Mouse (Mus musculus) liver, embryonic 16.5 days (tissue): Measurements from ENCODE around the gene Selenon. TPM values are rescaled to one million over a fixed set of nuclear protein-coding genes. Genes with fewer than 3 reads are reported as not detected.

Source experiments
- ATAC-seq: fragments of 200-750 bp; cut with Nextera tagmentation; 2 replicates; pipeline ENCODE4 v1.8.0; 2017; ENCODE audit warnings: low read depth, mild to moderate bottlenecking, moderate number of reproducible peaks, moderate library complexity
- H3K27ac ChIP-seq: fragments of 300-500 bp; sonication (generic); 2 replicates; pipeline ENCODE4 v1.5.1; 2014; ENCODE audit warnings: mild to moderate bottlenecking, low read length
- H3K27me3 ChIP-seq: fragments of 300-500 bp; sonication (generic); 2 replicates; pipeline ENCODE4 v1.6.1; 2014; ENCODE audit warnings: low read depth, low read length, mixed read lengths; ENCODE audit not compliant: control insufficient read depth, insufficient read depth
- H3K36me3 ChIP-seq: fragments of 300-500 bp; sonication (generic); 2 replicates; pipeline ENCODE4 v1.6.1; 2014; ENCODE audit warnings: mild to moderate bottlenecking; ENCODE audit not compliant: control insufficient read depth, insufficient read depth
- H3K4me1 ChIP-seq: fragments of 300-500 bp; sonication (generic); 2 replicates; pipeline ENCODE4 v1.6.1; 2014; ENCODE audit warnings: low read depth, low read length, mixed read lengths; ENCODE audit not compliant: control insufficient read depth
- H3K4me2 ChIP-seq: fragments of 300-500 bp; sonication (generic); 2 replicates; pipeline ENCODE4 v1.6.1; 2014; ENCODE audit warnings: low read depth, low read length, mixed read lengths
- H3K4me3 ChIP-seq: fragments of 300-500 bp; sonication (generic); 2 replicates; pipeline ENCODE4 v1.5.1; 2014; ENCODE audit warnings: low read depth, mild to moderate bottlenecking, low read length
- H3K9ac ChIP-seq: fragments of 300-500 bp; sonication (generic); 2 replicates; pipeline ENCODE4 v1.6.1; 2014; ENCODE audit warnings: low read depth, low read length
- H3K9me3 ChIP-seq: fragments of 300-500 bp; sonication (generic); replicated peaks from 2 replicates; pipeline ENCODE4 v1.6.1; 2016; ENCODE audit warnings: low read length; ENCODE audit not compliant: control insufficient read depth
- WGBS: fragments of 180-500 bp; shearing (Covaris S2); extraction: QIAGEN DNeasy Blood & Tissue Kit; methylation state at CpG from one replicate; pipeline ENCODE4 v1.1.7; 2014; ENCODE audit not compliant: insufficient replicate concordance; 5-methylcytosine and 5-hydroxymethylcytosine counted together
- polyA plus RNA-seq: library from polyadenylated mRNA; unstranded; fragments of >200 nt; fragmentation: Nextera tagmentation; extraction: Ambion mirVana; gene quantifications from 2 replicates; pipeline ENCODE4 v1.2.1, GENCODE M21; 2015

Gene Selenon
- polyA plus RNA-seq, 1 experiment from 2014 or later, result 1.3 TPM

DNA sequence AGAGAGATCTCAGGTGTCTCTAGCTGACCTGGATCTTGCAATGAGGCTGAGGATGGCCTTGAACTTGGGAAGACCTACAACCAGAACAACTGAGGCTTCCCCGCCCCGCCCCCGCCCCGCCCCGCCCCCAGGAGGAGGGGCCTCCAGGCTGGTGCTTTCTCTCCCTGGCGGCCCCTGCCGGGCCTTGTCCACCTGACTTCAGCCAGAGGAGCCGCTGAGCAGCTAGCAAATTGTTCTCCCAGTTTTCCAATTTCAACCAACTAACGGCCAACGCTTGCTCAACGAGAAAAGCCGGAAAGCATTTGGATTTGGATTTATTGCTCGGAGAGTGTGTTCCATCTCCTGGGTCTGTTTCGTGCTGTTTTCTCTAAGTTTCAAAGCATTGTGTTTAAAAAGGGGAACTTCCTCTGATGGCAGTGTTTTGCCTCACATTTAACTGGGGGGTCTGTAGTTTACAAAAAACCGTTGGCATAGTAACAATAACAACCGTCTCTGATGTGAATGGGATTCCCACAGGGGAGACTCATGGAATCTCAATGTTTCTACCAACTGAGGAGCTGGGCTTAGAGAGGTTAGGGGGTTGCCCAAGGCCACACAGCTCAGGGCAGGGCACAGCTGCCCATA, 5.8 kb upstream of the Selenon start:
- no peak overlapping the region for H3K4me3 ChIP-seq
- no peaks in the 10 kb centered on the region for H3K36me3 ChIP-seq
- H3K27ac ChIP-seq, result no peak overlapping the region
- 5% methylated on average over 16 of the region's 16 CpGs for WGBS
- ATAC-seq, result no peak
- H3K9ac ChIP-seq, result no peak overlapping the region
- no peak overlapping the region for H3K4me2 ChIP-seq
- no peaks in the 10 kb centered on the region for H3K9me3 ChIP-seq
- H3K27me3 ChIP-seq, result no peaks in the 10 kb centered on the region
- no peaks in the 10 kb centered on the region for H3K4me1 ChIP-seq

DNA sequence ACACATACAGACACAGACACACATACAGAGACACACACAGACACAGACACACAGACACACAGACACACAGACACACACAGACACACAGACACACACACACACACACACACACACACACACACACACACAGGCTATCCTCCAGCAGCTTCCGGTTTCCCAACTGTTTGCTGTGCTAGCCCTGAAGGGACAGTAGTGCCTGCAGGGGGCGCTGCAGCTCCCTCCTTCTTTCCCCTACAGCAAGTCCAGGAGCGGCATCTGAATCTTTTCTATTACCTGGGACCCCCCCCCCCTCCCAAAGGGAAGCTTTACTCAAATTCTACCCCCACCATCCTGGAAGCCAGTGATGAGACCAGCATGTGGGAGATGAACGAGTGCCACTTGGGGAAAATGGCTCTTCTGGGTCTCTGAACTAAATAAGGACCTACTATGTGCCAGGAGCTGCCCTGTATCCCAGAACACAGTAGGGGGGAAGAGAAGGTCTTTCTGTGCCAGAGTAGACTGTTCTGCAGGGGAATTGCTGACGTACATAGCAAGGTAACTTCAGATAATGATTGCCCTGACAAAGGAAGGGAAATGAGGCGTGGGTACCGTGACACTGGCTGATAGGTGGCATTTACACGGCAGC, 4.1 kb upstream of the Selenon start:
- no peak overlapping the region for H3K9ac ChIP-seq
- no peaks in the 10 kb centered on the region for H3K9me3 ChIP-seq
- peaks cover 6% of the 10 kb centered on the region for H3K4me1 ChIP-seq
- H3K36me3 ChIP-seq, result no peaks in the 10 kb centered on the region
- H3K4me2 ChIP-seq, result no peak overlapping the region
- no peaks in the 10 kb centered on the region for H3K27me3 ChIP-seq
- no peak overlapping the region for H3K27ac ChIP-seq
- 46% methylated on average over 8 of the region's 8 CpGs for WGBS
- no peak for ATAC-seq
- no peak overlapping the region for H3K4me3 ChIP-seq

DNA sequence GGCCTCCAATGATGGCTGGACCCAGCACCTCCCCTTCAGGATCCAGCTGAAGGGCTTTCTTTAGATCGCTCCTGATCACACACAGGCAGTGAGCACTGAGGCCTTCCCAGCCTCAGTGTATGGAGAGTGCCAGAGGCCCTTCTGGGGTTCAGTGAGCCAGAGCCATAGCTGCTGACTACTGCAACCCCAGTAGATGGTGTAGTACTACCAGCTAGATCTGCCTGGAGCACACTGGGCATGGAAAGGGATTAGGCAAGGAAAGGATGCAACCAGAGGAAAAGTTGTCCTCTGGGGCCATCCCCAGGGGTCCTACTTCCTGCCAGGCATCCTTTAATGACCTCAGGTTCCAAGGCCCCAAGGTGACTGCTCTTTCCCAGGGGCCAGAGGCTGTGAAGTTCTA, 1.7 kb upstream of the Selenon start:
- peaks cover 8% of the 10 kb centered on the region for H3K4me1 ChIP-seq
- WGBS, result 61% methylated on average over 1 of the region's 1 CpGs
- peaks cover 5% of the 10 kb centered on the region for H3K9me3 ChIP-seq
- peaks cover 5% of the 10 kb centered on the region; the same call in 1 of the 2 replicates for H3K36me3 ChIP-seq
- H3K27ac ChIP-seq, result no peak overlapping the region
- no peak for ATAC-seq
- H3K9ac ChIP-seq, result no peak overlapping the region
- no peaks in the 10 kb centered on the region for H3K27me3 ChIP-seq
- no peak overlapping the region for H3K4me2 ChIP-seq
- no peak overlapping the region for H3K4me3 ChIP-seq

DNA sequence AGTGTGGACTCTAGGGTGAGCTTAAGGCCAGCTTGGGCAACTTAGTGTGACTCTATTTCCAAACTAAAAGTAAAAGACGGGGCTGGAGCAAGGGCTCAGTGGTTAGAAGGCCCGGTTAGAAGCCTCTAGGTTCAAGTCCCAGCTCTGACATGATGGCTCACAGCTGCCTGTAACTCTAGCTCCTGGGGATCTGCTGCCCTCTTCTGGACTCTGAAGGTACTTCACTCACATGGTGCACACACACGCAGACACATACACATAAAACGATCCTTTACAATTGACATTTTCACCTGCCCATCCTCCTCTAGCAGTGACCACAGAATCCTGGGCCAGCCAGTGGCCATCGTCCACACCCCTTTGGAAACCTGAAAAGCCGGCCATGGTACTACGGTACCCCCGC, 2.1 kb downstream of the Selenon start:
- peaks cover 5% of the 10 kb centered on the region for H3K36me3 ChIP-seq
- H3K9ac ChIP-seq, result no peak overlapping the region
- peaks cover 5% of the 10 kb centered on the region for H3K9me3 ChIP-seq
- WGBS, result 88% methylated on average over 8 of the region's 8 CpGs
- no peak overlapping the region for H3K4me3 ChIP-seq
- ATAC-seq, result no peak
- H3K27ac ChIP-seq, result no peak overlapping the region
- no peaks in the 10 kb centered on the region for H3K27me3 ChIP-seq
- H3K4me1 ChIP-seq, result peaks cover 24% of the 10 kb centered on the region
- no peak overlapping the region for H3K4me2 ChIP-seq

DNA sequence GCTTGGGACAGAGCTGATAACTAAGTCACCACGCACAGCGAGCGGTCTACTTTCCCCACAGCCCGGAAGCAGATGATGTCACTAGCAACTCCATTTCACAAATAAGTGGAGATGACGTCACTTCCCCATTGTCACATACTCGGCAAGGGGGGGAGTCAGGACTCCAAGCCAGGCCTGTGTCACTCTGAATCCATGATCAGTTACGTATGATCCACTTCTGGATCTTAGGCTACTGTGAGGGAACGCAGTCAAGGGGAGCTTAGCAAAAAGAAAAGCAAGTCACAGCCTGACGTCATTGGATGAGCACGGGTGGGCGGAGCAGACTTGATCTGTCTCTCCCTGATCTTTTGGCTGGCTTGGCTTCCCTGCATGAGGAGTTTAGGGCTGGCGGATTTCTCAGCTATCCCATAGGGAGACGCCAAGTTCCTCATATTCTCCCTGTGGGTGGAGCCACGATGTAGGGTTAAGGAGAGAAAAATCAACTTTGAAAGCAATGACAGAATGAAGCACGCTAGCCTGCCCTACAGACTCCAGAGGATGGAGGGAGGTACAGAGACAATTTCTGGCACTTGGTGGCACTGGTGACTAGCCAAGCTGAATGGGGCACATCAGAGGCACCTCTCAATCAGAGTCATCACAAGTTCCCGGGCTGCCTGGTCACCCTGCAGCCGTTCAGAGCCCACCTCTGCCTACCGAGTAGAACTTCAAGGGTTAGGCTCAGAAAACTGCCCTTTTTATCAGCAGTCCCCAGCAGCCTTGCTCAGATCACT, 3.6 kb downstream of the Selenon start:
- H3K4me2 ChIP-seq, result no peak overlapping the region
- peaks cover 5% of the 10 kb centered on the region for H3K9me3 ChIP-seq
- ATAC-seq, result no peak
- no peak overlapping the region for H3K27ac ChIP-seq
- peaks cover 24% of the 10 kb centered on the region for H3K4me1 ChIP-seq
- H3K27me3 ChIP-seq, result no peaks in the 10 kb centered on the region
- no peak overlapping the region for H3K4me3 ChIP-seq
- 41% methylated on average over 18 of the region's 18 CpGs for WGBS
- peaks cover 5% of the 10 kb centered on the region for H3K36me3 ChIP-seq
- no peak overlapping the region for H3K9ac ChIP-seq

DNA sequence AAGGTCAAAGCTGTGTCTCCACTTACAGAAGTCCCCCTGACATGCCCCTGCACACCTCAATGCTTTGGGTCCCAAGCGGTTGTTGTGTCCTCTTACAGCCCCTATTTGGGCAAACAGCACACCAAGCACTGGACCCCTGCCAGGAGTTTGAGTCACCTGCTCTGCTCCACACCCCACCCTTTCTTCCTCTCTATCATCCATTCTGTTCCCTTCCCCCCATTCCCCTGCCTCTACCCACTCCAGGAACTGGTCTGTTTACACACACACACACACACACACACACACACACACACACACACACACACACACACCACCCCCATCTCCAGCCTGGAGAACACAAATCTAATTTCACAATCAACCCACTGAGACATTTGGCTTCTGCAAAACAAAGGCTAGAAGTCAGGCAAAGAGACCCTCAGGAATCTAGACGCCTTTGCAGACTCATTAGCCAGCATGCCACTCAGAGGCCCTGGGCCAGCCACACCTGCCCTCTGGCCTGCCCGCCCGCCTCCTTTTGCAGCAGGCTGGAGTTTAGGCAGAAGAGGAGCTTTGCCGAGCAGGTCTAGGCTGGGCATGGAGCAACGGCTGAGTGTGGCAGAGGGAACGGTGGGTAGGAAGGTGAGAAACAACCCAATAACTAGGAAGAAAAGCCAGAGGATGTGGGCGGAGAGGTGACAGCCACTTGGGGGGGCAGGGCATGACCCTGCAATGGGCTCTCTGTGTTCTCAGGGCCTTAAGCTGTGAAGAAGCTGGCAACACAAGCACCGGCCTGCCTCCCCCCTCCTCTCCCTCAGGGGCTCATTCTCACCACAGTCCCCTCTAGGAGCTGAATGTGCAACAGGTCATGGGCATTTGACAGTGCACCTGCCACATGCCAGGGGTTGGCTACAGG, 4.9 kb downstream of the Selenon start:
- Histone ChIP-seq H3K27ac (peak overlapping the region; percentile 31; the same call in 1 of the 2 replicates), H3K4me1 (peaks cover 20% of the 10 kb centered on the region), H3K27me3 (no peaks in the 10 kb centered on the region), H3K36me3 (peaks cover 5% of the 10 kb centered on the region), H3K4me2 (0 out of 2 replicates have a peak overlapping the region, but pooled peaks have one; percentile 6), H3K9me3 (peaks cover 5% of the 10 kb centered on the region), H3K4me3 (no peak overlapping the region), H3K9ac (0 out of 2 replicates have a peak overlapping the region, but pooled peaks have one; percentile 5)
- no peak for ATAC-seq
- 66% methylated on average over 9 of the region's 9 CpGs for WGBS

DNA sequence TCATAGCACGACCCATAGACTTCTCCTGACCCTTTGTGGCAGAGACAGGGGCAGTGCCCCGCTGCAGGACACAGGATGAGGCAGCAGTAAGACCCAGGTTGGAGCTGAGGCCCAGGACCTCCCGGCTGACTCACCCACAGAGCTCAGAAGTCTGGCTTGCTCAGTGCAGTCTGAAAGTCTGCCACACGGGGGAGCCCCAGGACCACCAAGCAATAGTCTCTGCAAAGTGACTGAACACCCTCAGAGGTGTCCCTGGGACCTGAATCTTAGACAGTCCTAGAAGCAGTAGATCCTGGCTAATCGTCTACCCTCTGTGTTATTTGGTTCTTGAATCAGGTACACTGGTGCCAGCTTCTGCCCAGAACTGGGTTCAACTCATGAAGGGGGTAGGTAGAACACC, 8.7 kb downstream of the Selenon start:
- Histone ChIP-seq H3K36me3 (no peaks in the 10 kb centered on the region; the same call in 1 of the 2 replicates), H3K4me1 (peaks cover 13% of the 10 kb centered on the region), H3K27me3 (no peaks in the 10 kb centered on the region), H3K9ac (no peak overlapping the region), H3K27ac (no peak overlapping the region), H3K9me3 (no peaks in the 10 kb centered on the region), H3K4me2 (no peak overlapping the region), H3K4me3 (no peak overlapping the region)
- 0% methylated on average over 5 of the region's 5 CpGs for WGBS
- peak; percentile 56 for ATAC-seq

DNA sequence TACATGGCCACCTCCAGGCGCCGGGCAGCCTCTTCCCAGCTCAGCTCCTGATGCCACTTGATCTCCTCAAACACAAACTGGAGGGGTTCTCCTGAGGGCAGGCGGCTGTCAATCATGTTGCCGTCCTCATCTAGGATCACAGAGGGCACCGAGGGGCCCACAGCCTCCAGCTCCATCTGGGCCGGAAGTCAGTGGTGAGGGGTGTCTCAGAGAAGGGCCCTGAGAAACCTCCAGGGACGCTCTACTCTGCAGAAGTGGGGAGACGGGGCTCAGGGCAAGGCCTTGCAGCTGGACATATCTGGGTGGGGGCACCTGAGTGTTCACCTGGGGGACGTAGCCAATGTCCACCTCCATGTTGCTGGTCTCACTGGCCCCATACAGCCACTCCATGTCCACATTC, 9.2 kb downstream of the Selenon start:
- no peaks in the 10 kb centered on the region for H3K27me3 ChIP-seq
- no peak overlapping the region for H3K9ac ChIP-seq
- no peak overlapping the region for H3K27ac ChIP-seq
- WGBS, result 73% methylated on average over 9 of the region's 9 CpGs
- no peak overlapping the region for H3K4me3 ChIP-seq
- no peak for ATAC-seq
- H3K4me2 ChIP-seq, result no peak overlapping the region
- H3K36me3 ChIP-seq, result no peaks in the 10 kb centered on the region; the same call in 1 of the 2 replicates
- no peaks in the 10 kb centered on the region for H3K9me3 ChIP-seq
- peaks cover 8% of the 10 kb centered on the region for H3K4me1 ChIP-seq
